Mouse (Mus musculus) hindbrain, embryonic 13.5 days (tissue): ENCODE measurements around the gene Kif9. TPM values are rescaled to one million over a fixed set of nuclear protein-coding genes. Genes with fewer than 3 reads are reported as not detected.
A peak's percentile ranks its signal among the peaks of the same experiment; 100 is the strongest.

ENCODE experiments used
- ATAC-seq: fragments of 200-750 bp; cut with Nextera tagmentation; 2 replicates; pipeline ENCODE4 v1.8.0; 2017; ENCODE audit warnings: moderate TSS enrichment; ENCODE audit not compliant: low FRiP score
- H3K27ac ChIP-seq: fragments of 300-500 bp; sonication (generic); 2 replicates; pipeline ENCODE4 v1.5.1; 2015; ENCODE audit warnings: inconsistent platforms, mild to moderate bottlenecking, moderate library complexity
- H3K27me3 ChIP-seq: fragments of 300-500 bp; sonication (generic); 2 replicates; pipeline ENCODE4 v1.6.1; 2015; ENCODE audit warnings: mild to moderate bottlenecking, inconsistent platforms
- H3K36me3 ChIP-seq: fragments of 300-500 bp; sonication (generic); 2 replicates; pipeline ENCODE4 v1.6.1; 2015; ENCODE audit warnings: mild to moderate bottlenecking, inconsistent platforms
- H3K4me1 ChIP-seq: fragments of 300-500 bp; sonication (generic); replicated peaks from 2 replicates; pipeline ENCODE4 v1.6.1; 2015; ENCODE audit warnings: inconsistent platforms
- H3K4me2 ChIP-seq: fragments of 300-500 bp; sonication (generic); 2 replicates; pipeline ENCODE4 v1.6.1; 2015; ENCODE audit warnings: inconsistent platforms, mild to moderate bottlenecking, moderate library complexity
- H3K4me3 ChIP-seq: fragments of 300-500 bp; sonication (generic); 2 replicates; pipeline ENCODE4 v1.5.1; 2015; ENCODE audit warnings: mild to moderate bottlenecking, inconsistent platforms
- H3K9ac ChIP-seq: fragments of 300-500 bp; sonication (generic); 2 replicates; pipeline ENCODE4 v1.6.1; 2015; ENCODE audit warnings: mild to moderate bottlenecking, inconsistent platforms
- H3K9me3 ChIP-seq: fragments of 300-500 bp; sonication (generic); 2 replicates; pipeline ENCODE4 v1.6.1; 2016; ENCODE audit warnings: inconsistent platforms
- WGBS: fragments of 180-500 bp; shearing (Covaris S2); methylation state at CpG from one replicate; pipeline ENCODE4 v1.1.7; 2015; 5-methylcytosine and 5-hydroxymethylcytosine counted together
- polyA plus RNA-seq: library from polyadenylated mRNA; unstranded; fragments of >200 nt; fragmentation: Nextera tagmentation; extraction: Ambion mirVana; gene quantifications from 2 replicates; pipeline ENCODE4 v1.2.1, GENCODE M21; 2015

Kif9 gene
- polyA plus RNA-seq, 1 experiment from 2014 or later, result 6.2 TPM

GRCm38 (mm10) chr9:110460884-110461815, 15.6 kb upstream of the Kif9 start:
- Histone ChIP-seq H3K4me3 (no peak overlapping the region), H3K4me1 (no peaks in the 10 kb centered on the region), H3K36me3 (peaks cover 13% of the 10 kb centered on the region; the same call in 1 of the 2 replicates), H3K9me3 (no peaks in the 10 kb centered on the region), H3K4me2 (no peak overlapping the region), H3K27ac (no peak overlapping the region), H3K27me3 (no peaks in the 10 kb centered on the region), H3K9ac (no peak overlapping the region)
- 87% methylated on average over 18 of the region's 18 CpGs for WGBS
- no peak for ATAC-seq

GRCm38 (mm10) chr9:110462321-110462720, 14.4 kb upstream of the Kif9 start:
- 90% methylated on average over 7 of the region's 7 CpGs for WGBS
- no peak overlapping the region for H3K4me2 ChIP-seq
- H3K9ac ChIP-seq, result no peak overlapping the region
- H3K27me3 ChIP-seq, result no peaks in the 10 kb centered on the region
- H3K27ac ChIP-seq, result no peak overlapping the region
- peaks cover 13% of the 10 kb centered on the region; the same call in 1 of the 2 replicates for H3K36me3 ChIP-seq
- H3K9me3 ChIP-seq, result no peaks in the 10 kb centered on the region
- no peaks in the 10 kb centered on the region for H3K4me1 ChIP-seq
- no peak overlapping the region for H3K4me3 ChIP-seq
- no peak for ATAC-seq

- WGBS, result 94% methylated on average over 6 of the region's 6 CpGs
- peaks cover 19% of the 10 kb centered on the region; the same call in 1 of the 2 replicates for H3K36me3 ChIP-seq
- H3K4me1 ChIP-seq, result no peaks in the 10 kb centered on the region
- H3K4me3 ChIP-seq, result no peak overlapping the region
- no peak for ATAC-seq
- H3K4me2 ChIP-seq, result no peak overlapping the region
- H3K27ac ChIP-seq, result no peak overlapping the region
- no peaks in the 10 kb centered on the region for H3K9me3 ChIP-seq
- H3K27me3 ChIP-seq, result no peaks in the 10 kb centered on the region
- no peak overlapping the region for H3K9ac ChIP-seq
Observed at GRCm38 (mm10) chr9:110463983-110464591, 12.7 kb upstream of the Kif9 start.

GRCm38 (mm10) chr9:110465336-110465735, 11.4 kb upstream of the Kif9 start:
- WGBS, result 92% methylated on average over 6 of the region's 6 CpGs
- H3K4me3 ChIP-seq, result no peak overlapping the region
- H3K36me3 ChIP-seq, result peaks cover 19% of the 10 kb centered on the region; the same call in 1 of the 2 replicates
- no peaks in the 10 kb centered on the region for H3K27me3 ChIP-seq
- no peak overlapping the region for H3K27ac ChIP-seq
- no peak overlapping the region for H3K9ac ChIP-seq
- H3K4me2 ChIP-seq, result no peak overlapping the region
- no peak for ATAC-seq
- H3K9me3 ChIP-seq, result no peaks in the 10 kb centered on the region
- H3K4me1 ChIP-seq, result no peaks in the 10 kb centered on the region

- Histone ChIP-seq H3K27me3 (no peaks in the 10 kb centered on the region), H3K9me3 (no peaks in the 10 kb centered on the region), H3K4me2 (no peak overlapping the region), H3K27ac (no peak overlapping the region), H3K9ac (no peak overlapping the region), H3K4me3 (no peak overlapping the region), H3K36me3 (peaks cover 19% of the 10 kb centered on the region; the same call in 1 of the 2 replicates), H3K4me1 (no peaks in the 10 kb centered on the region)
- no peak for ATAC-seq
- WGBS, result 84% methylated on average over 3 of the region's 3 CpGs
Observed at GRCm38 (mm10) chr9:110466179-110466578, 10.6 kb upstream of the Kif9 start.

GRCm38 (mm10) chr9:110477951-110478350, 1.2 kb downstream of the Kif9 start:
- H3K4me2 ChIP-seq, result no peak overlapping the region
- no peak overlapping the region for H3K27ac ChIP-seq
- WGBS, result 47% methylated on average over 11 of the region's 11 CpGs
- peak overlapping the region; percentile 8; the same call in 1 of the 2 replicates for H3K9ac ChIP-seq
- H3K9me3 ChIP-seq, result no peaks in the 10 kb centered on the region
- H3K4me3 ChIP-seq, result no peak overlapping the region
- peaks cover 25% of the 10 kb centered on the region for H3K4me1 ChIP-seq
- no peaks in the 10 kb centered on the region for H3K36me3 ChIP-seq
- no peak for ATAC-seq
- peaks cover 14% of the 10 kb centered on the region for H3K27me3 ChIP-seq

- H3K9ac ChIP-seq, result no peak overlapping the region
- H3K4me2 ChIP-seq, result no peak overlapping the region
- ATAC-seq, result no peak
- H3K4me3 ChIP-seq, result no peak overlapping the region
- H3K27me3 ChIP-seq, result peaks cover 14% of the 10 kb centered on the region
- no peaks in the 10 kb centered on the region for H3K36me3 ChIP-seq
- H3K27ac ChIP-seq, result no peak overlapping the region
- 77% methylated on average over 4 of the region's 4 CpGs for WGBS
- no peaks in the 10 kb centered on the region for H3K9me3 ChIP-seq
- H3K4me1 ChIP-seq, result peaks cover 21% of the 10 kb centered on the region
Observed at GRCm38 (mm10) chr9:110478639-110479038, 1.9 kb downstream of the Kif9 start.

GRCm38 (mm10) chr9:110488841-110489240, 12.1 kb downstream of the Kif9 start:
- 24% methylated on average over 4 of the region's 4 CpGs for WGBS
- no peak for ATAC-seq
- Histone ChIP-seq H3K4me2 (no peak overlapping the region), H3K27ac (no peak overlapping the region), H3K4me1 (no peaks in the 10 kb centered on the region), H3K4me3 (no peak overlapping the region), H3K9ac (no peak overlapping the region), H3K27me3 (0 out of 2 replicates have a peak, but pooled peaks cover 2% of the 10 kb centered on the region), H3K9me3 (peaks cover 9% of the 10 kb centered on the region), H3K36me3 (no peaks in the 10 kb centered on the region; the same call in 1 of the 2 replicates)

- H3K4me1 ChIP-seq, result no peaks in the 10 kb centered on the region
- H3K27me3 ChIP-seq, result no peaks in the 10 kb centered on the region
- no peak overlapping the region for H3K9ac ChIP-seq
- no peak overlapping the region for H3K4me3 ChIP-seq
- no peak for ATAC-seq
- H3K36me3 ChIP-seq, result no peaks in the 10 kb centered on the region; the same call in 1 of the 2 replicates
- H3K4me2 ChIP-seq, result no peak overlapping the region
- H3K9me3 ChIP-seq, result peaks cover 9% of the 10 kb centered on the region
- WGBS, result 64% methylated on average over 5 of the region's 5 CpGs
- no peak overlapping the region for H3K27ac ChIP-seq
Observed at GRCm38 (mm10) chr9:110490913-110491312, 14.2 kb downstream of the Kif9 start.

- Histone ChIP-seq H3K4me1 (peaks cover 3% of the 10 kb centered on the region; the same call in 1 of the 2 replicates), H3K27me3 (no peaks in the 10 kb centered on the region), H3K27ac (no peak overlapping the region), H3K4me2 (no peak overlapping the region), H3K9me3 (no peaks in the 10 kb centered on the region), H3K36me3 (no peaks in the 10 kb centered on the region), H3K9ac (no peak overlapping the region), H3K4me3 (no peak overlapping the region)
- ATAC-seq, result no peak
- WGBS, result 71% methylated on average over 2 of the region's 2 CpGs
Observed at GRCm38 (mm10) chr9:110525737-110526136, 49.0 kb downstream of the Kif9 start.

- 38% methylated on average over 9 of the region's 9 CpGs for WGBS
- Histone ChIP-seq H3K4me3 (no peak overlapping the region), H3K27ac (no peak overlapping the region), H3K4me1 (peaks cover 17% of the 10 kb centered on the region), H3K36me3 (no peaks in the 10 kb centered on the region), H3K27me3 (no peaks in the 10 kb centered on the region), H3K9ac (no peak overlapping the region), H3K4me2 (no peak overlapping the region), H3K9me3 (no peaks in the 10 kb centered on the region)
- ATAC-seq, result no peak
Observed at GRCm38 (mm10) chr9:110529002-110529737, 52.4 kb downstream of the Kif9 start.

GRCm38 (mm10) chr9:110530650-110531049, 53.9 kb downstream of the Kif9 start:
- no peak overlapping the region; the same call in 1 of the 2 replicates for H3K9ac ChIP-seq
- peak overlapping the region; percentile 55; the same call in 1 of the 2 replicates for H3K4me2 ChIP-seq

More at GRCm38 (mm10) chr9:110530650-110531049, 53.9 kb downstream of the Kif9 start:
- Histone ChIP-seq H3K4me1 (peaks cover 32% of the 10 kb centered on the region), H3K4me3 (no peak overlapping the region), H3K36me3 (no peaks in the 10 kb centered on the region), H3K27ac (no peak overlapping the region), H3K9me3 (no peaks in the 10 kb centered on the region), H3K27me3 (no peaks in the 10 kb centered on the region)
- no peak for ATAC-seq
- WGBS, result 68% methylated on average over 3 of the region's 3 CpGs
